Mouse (Mus musculus) ES-E14 (cell line): ENCODE results near the gene Stx5a. TPM values are rescaled to one million over a fixed set of nuclear protein-coding genes. Genes with fewer than 3 reads are reported as not detected.
"Not testable (repeated sequence)": the region's sequence is repeated elsewhere in the genome, so short reads cannot be mapped to it uniquely, and the experiment has no call there.

Source experiments
- DNase-seq: peaks from one replicate; pipeline ENCODE4 v3.0.0-alpha.2; 2013; ENCODE audit warnings: low read depth, low spot score
- H3K27ac ChIP-seq: 2 replicates; pipeline ENCODE4 v1.5.1; 2012; ENCODE audit warnings: low read depth, mild to moderate bottlenecking, low read length, moderate library complexity, mixed read lengths; ENCODE audit not compliant: poor library complexity, insufficient read depth, severe bottlenecking
- H3K36me3 ChIP-seq: 2 replicates; pipeline ENCODE4 v1.6.1; 2012; ENCODE audit warnings: mild to moderate bottlenecking, low read length, moderate library complexity, mixed read lengths; ENCODE audit not compliant: control insufficient read depth, poor library complexity, insufficient read depth, severe bottlenecking
- H3K4me1 ChIP-seq, 2 experiments: fragments of 150-350 bp in 1 of 2; sonication (generic) in 1 of 2; 2 replicates each; pipeline ENCODE4 v1.6.1; 2012; ENCODE audit warnings: low read length in 2 of 2, mild to moderate bottlenecking in 1 of 2, mixed read lengths in 1 of 2; ENCODE audit not compliant: control insufficient read depth in 2 of 2, insufficient read depth in 2 of 2, poor library complexity in 1 of 2
- H3K4me3 ChIP-seq, 2 experiments: fragments of 150-350 bp in 1 of 2; sonication (generic) in 1 of 2; 2 replicates each; pipeline ENCODE4 v1.5.1; 2012; ENCODE audit warnings: low read length in 2 of 2, low read depth in 1 of 2, mild to moderate bottlenecking in 1 of 2, mixed read lengths in 1 of 2; ENCODE audit not compliant: insufficient read depth in 1 of 2, poor library complexity in 1 of 2, severe bottlenecking in 1 of 2
- H3K9ac ChIP-seq: 2 replicates; pipeline ENCODE4 v1.6.1; 2012; ENCODE audit warnings: low read depth, mild to moderate bottlenecking, low read length, mixed read lengths; ENCODE audit not compliant: poor library complexity, insufficient read depth, severe bottlenecking
- H3K9me3 ChIP-seq: fragments of 150-350 bp; sonication (generic); 2 replicates; pipeline ENCODE4 v1.6.1; 2012; ENCODE audit warnings: low read depth, mild to moderate bottlenecking, low read length; ENCODE audit not compliant: control insufficient read depth, insufficient read depth
- CHD2 ChIP-seq: IDR thresholded peaks from 2 replicates; pipeline ENCODE4 v1.6.1; 2014; ENCODE audit warnings: mild to moderate bottlenecking, low read depth, low read length, inconsistent platforms
- HCFC1 ChIP-seq: IDR thresholded peaks from 2 replicates; pipeline ENCODE4 v1.6.1; 2012; ENCODE audit warnings: low read length, inconsistent platforms, borderline replicate concordance; ENCODE audit not compliant: insufficient read depth
- MAFK ChIP-seq: IDR thresholded peaks from 2 replicates; pipeline ENCODE4 v1.6.1; 2014; ENCODE audit warnings: mild to moderate bottlenecking, low read depth, low read length, inconsistent platforms; ENCODE audit not compliant: insufficient read depth
- ZC3H11A ChIP-seq: IDR thresholded peaks from 2 replicates; pipeline ENCODE4 v1.6.1; 2012; ENCODE audit warnings: low read depth, mild to moderate bottlenecking, inconsistent platforms, low read length, borderline replicate concordance
- ZNF384 ChIP-seq: IDR thresholded peaks from 2 replicates; pipeline ENCODE4 v1.6.1; 2012; ENCODE audit warnings: low read depth, low read length, inconsistent platforms
- in situ Hi-C, 2 experiments: fragments of 600-800 bp; cut with MboI; formaldehyde crosslinking; loops; one replicate each; pipeline ENCODE4 v1.15.1; 2025; ENCODE audit warnings: low sequenced_read_pairs in 2 of 2, inconsistent platforms in 1 of 2; ENCODE audit not compliant: unreplicated experiment in 2 of 2
- total RNA-seq: library from RNA; depleted of rRNA; stranded (reverse); fragments of 300-350 nt; gene quantifications from 2 replicates; pipeline ENCODE4 v1.2.3, GENCODE M21; 2012

The Stx5a gene
- total RNA-seq, 1 experiment, result 66.3 TPM

DNA sequence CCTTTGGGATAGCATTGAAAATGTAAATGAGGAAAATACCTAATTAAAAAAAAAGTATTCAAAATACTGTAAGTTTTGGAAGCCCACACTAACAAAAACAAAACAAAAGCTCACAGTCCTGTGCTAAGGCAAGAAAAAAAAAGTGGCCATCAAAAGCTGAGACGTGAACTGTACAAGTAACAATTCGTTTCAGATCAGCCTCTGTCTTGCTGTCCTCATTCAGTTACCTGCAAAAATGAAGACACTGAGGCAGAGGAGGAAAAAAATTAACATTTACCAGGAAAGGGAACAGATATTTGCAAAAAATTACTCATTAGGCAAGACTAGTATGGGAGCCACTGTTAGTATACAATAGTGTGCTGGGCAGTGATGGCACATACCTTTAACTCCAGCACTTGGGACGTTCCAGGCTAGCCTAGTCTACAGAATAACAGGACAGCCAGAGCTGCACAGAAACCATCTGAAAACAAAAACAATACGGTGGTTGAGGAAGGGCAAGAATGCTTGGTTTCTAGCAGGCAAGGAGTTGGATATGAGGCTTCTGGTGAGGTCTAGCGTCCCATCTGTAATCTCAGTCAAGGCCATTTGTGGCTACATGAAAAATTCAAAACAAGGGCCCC lies 13.6 kb upstream of the Stx5a start:
- no peaks in the 10 kb centered on the region for H3K9me3 ChIP-seq
- H3K4me1 ChIP-seq, result no peaks in the 10 kb centered on the region
- no peak overlapping the region for H3K9ac ChIP-seq
- no peak overlapping the region for H3K4me3 ChIP-seq
- TF ChIP-seq CHD2 (0 out of 2 replicates have a peak, but pooled peaks have one; percentile 20), ZC3H11A (no peak)
- in situ Hi-C loops, result no loop called here
- no peak overlapping the region for H3K27ac ChIP-seq
- H3K36me3 ChIP-seq, result peaks cover 29% of the 10 kb centered on the region
- DNase-seq, result peak; percentile 64

DNA sequence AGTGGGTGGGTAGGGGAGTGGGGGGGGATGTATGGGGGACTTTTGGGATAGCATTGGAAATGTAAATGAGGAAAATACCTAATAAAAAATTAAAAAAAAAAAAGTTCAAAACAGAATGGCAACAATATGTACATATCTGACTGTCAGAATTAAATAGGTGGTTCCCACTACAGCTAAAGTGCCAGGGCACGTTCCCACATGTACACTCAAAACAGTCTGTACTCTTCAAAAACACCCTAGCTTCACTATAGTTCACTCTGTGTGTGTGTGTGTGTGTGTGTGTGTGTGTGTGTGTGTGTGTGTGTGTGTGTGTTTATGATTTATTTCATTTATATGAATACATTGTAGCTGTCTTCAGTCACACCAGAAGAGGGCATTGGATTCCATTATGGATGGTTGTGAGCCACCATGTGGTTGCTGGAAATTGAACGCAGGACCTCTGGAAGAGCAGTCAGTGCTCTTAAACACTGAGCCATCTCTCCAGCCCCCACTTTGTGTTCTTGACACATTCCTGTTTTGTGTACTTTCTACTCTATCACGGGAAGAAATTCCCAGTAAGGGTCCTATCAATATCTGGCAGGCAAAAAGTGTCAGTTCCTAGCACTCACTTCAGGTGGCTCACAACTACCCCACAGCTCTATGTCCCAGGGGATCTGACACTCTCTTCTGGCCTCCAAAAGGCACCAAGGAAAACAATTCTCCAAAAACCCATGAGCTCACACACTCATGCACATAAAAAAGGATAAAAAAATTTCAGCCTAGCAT lies 12.7 kb upstream of the Stx5a start:
- H3K9me3 ChIP-seq, H3K9ac ChIP-seq, H3K4me1 ChIP-seq, H3K4me3 ChIP-seq, in situ Hi-C loops, H3K27ac ChIP-seq, DNase-seq: not testable (repeated sequence)
- peaks cover 29% of the 10 kb centered on the region for H3K36me3 ChIP-seq

DNA sequence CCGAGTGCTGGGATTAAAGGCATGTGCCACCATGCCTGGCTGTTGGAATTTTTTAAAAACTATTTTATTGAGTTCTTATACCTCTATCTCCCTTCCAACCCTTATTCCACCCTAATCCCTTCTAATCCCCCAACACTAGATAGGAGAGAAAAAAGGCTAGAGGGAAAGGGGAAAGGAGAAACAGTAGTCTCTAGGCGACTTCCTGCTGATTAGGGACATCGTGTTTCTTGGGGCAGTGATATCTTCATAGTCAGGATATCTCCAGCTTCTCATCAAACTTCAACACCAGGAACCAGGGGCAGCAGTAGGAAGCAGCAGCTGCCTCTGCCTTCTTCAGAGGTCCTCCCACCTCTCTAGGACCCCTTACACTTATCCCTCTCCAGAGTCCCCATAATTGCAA lies 6.9 kb upstream of the Stx5a start:
- no peaks in the 10 kb centered on the region for H3K9me3 ChIP-seq
- no peak overlapping the region for H3K9ac ChIP-seq
- no peak overlapping the region for H3K27ac ChIP-seq
- H3K36me3 ChIP-seq, result peaks cover 12% of the 10 kb centered on the region
- no peak overlapping the region for H3K4me3 ChIP-seq
- no peak for DNase-seq
- in situ Hi-C loops, result no loop called here
- no peaks in the 10 kb centered on the region for H3K4me1 ChIP-seq
- TF ChIP-seq CHD2, result no peak
- no peak for TF ChIP-seq HCFC1
- TF ChIP-seq ZC3H11A, result no peak
- TF ChIP-seq ZNF384, result no peak
- no peak for TF ChIP-seq MAFK

DNA sequence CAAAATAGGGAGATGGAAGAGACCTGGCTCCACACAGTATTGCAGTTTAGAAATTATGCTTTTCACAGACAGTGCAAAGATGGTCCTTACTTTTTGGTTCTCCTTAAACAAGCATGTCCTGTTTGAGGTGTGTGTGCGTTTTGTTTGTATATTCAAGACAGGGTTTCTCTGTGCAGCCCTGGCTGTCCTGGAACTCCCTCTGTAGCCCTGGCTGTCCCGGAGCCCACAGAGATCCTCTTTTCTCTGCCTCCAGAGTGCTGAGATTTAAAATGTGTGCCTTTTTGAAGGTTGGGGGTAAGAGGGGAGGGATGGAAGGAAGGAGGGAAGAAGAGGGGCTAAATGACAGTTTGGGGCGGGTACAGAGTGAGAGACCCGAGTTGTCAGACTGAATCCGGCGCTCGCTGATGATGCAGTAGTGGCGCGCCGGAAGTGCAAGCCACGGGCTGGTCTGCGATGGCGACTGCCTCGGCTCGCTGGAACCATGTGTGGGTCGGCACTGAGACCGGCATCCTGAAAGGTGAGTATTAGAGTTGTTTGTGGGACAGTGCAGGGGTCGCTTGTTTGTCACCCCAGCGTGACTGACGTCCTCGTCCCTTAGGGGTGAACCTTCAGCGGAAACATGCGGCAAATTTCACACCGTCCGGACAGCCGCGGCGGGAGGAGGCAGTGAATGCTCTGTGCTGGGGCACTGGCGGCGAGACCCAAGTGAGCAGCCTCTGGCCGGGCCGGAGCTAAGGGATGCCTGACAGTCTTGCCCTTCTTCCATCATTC lies 5.6 kb upstream of the Stx5a start, which contains the start of gene Wdr74:
Gene Wdr74 (plus strand): TSS at position 439 of the 771 bp plus-strand sequence.
- Histone ChIP-seq H3K27ac (peak within 1 kb of the TSS; percentile 27), H3K4me3 (peak within 1 kb of the TSS; percentile 84 to 89), H3K9me3 (no peaks in the 10 kb centered on the region), H3K4me1 (no peaks in the 10 kb centered on the region), H3K36me3 (peaks cover 23% of the 10 kb centered on the region), H3K9ac (peak within 1 kb of the TSS; percentile 92)
- in situ Hi-C loops, result no loop called here
- no peak for TF ChIP-seq CHD2
- no peak for TF ChIP-seq ZC3H11A
- TF ChIP-seq MAFK, result no peak
- peak; percentile 87 for TF ChIP-seq HCFC1
- TF ChIP-seq ZNF384, result no peak
- DNase-seq, result peak; percentile 87
